Mouse (Mus musculus) limb, embryonic 14.5 days (tissue): ENCODE data around the gene Klrg1. TPM values are rescaled to one million over a fixed set of nuclear protein-coding genes. Genes with fewer than 3 reads are reported as not detected.

Experiments
- ATAC-seq: fragments of 200-750 bp; cut with Nextera tagmentation; 2 replicates; pipeline ENCODE4 v1.8.0; 2017; ENCODE audit warnings: low read depth, moderate number of reproducible peaks, moderate TSS enrichment; ENCODE audit not compliant: low FRiP score
- DNase-seq: peaks from one replicate; pipeline ENCODE4 v3.0.0-alpha.2; 2015; ENCODE audit warnings: low spot score
- H3K27ac ChIP-seq: fragments of 300-500 bp; sonication (generic); replicated peaks from 2 replicates; pipeline ENCODE4 v1.5.1; 2014; ENCODE audit warnings: low read depth, mild to moderate bottlenecking, low read length, moderate library complexity, mixed read lengths
- H3K27me3 ChIP-seq: fragments of 300-500 bp; sonication (generic); 2 replicates; pipeline ENCODE4 v1.6.1; 2014; ENCODE audit warnings: low read length, mixed read lengths; ENCODE audit not compliant: control insufficient read depth, insufficient read depth
- H3K36me3 ChIP-seq: fragments of 300-500 bp; sonication (generic); 2 replicates; pipeline ENCODE4 v1.6.1; 2014; ENCODE audit warnings: mild to moderate bottlenecking, low read length, moderate library complexity, mixed read lengths; ENCODE audit not compliant: control insufficient read depth, insufficient read depth
- H3K4me1 ChIP-seq: fragments of 300-500 bp; sonication (generic); 2 replicates; pipeline ENCODE4 v1.6.1; 2014; ENCODE audit warnings: antibody characterized with exemption, low read length, mixed read lengths; ENCODE audit not compliant: control insufficient read depth, insufficient read depth
- H3K4me2 ChIP-seq: fragments of 300-500 bp; sonication (generic); replicated peaks from 2 replicates; pipeline ENCODE4 v1.6.1; 2014; ENCODE audit warnings: low read depth, mild to moderate bottlenecking, low read length, moderate library complexity; ENCODE audit not compliant: severe bottlenecking
- H3K4me3 ChIP-seq: fragments of 300-500 bp; sonication (generic); replicated peaks from 2 replicates; pipeline ENCODE4 v1.5.1; 2014; ENCODE audit warnings: low read length
- H3K9ac ChIP-seq: fragments of 300-500 bp; sonication (generic); 2 replicates; pipeline ENCODE4 v1.6.1; 2014; ENCODE audit warnings: mild to moderate bottlenecking, low read depth, low read length, moderate library complexity; ENCODE audit not compliant: severe bottlenecking
- H3K9me3 ChIP-seq: fragments of 300-500 bp; sonication (generic); 2 replicates; pipeline ENCODE4 v1.6.1; 2016; ENCODE audit warnings: low read length; ENCODE audit not compliant: control insufficient read depth
- POLR2A ChIP-seq: fragments of 200-500 bp; IDR thresholded peaks from 2 replicates; pipeline ENCODE4 v1.8.0; 2012; ENCODE audit warnings: inconsistent platforms, mild to moderate bottlenecking, moderate library complexity, borderline replicate concordance; ENCODE audit not compliant: insufficient read depth, insufficient read length; ENCODE audit errors: extremely low read depth
- WGBS: fragments of 180-500 bp; shearing (Covaris S2); extraction: QIAGEN DNeasy Blood & Tissue Kit; methylation state at CpG from one replicate; pipeline ENCODE4 v1.1.7; 2014; 5-methylcytosine and 5-hydroxymethylcytosine counted together
- polyA plus RNA-seq, 2 experiments: library from polyadenylated mRNA; depleted of rRNA in 1 of 2; stranded (reverse) in 1 of 2; unstranded in 1 of 2; fragments of >200 nt; fragmentation: Nextera tagmentation in 1 of 2; extraction: Ambion mirVana in 1 of 2; gene quantifications; 2 replicates each; pipeline versions ENCODE4 v1.2.1 to v1.2.3; 2012 to 2014

Klrg1 gene
- polyA plus RNA-seq, 2 experiments, result 0.05 TPM; not detected in 1

GRCm38 (mm10) chr6:122288263-122288662, 5.6 kb upstream of the Klrg1 start:
- H3K27me3 ChIP-seq, result no peaks in the 10 kb centered on the region
- 50% methylated on average over 1 of the region's 1 CpGs for WGBS
- H3K4me1 ChIP-seq, result peaks cover 7% of the 10 kb centered on the region; the same call in 1 of the 2 replicates
- DNase-seq (no peak), ATAC-seq (no peak)
- no peak overlapping the region for H3K27ac ChIP-seq
- H3K9ac ChIP-seq, result no peak overlapping the region
- H3K36me3 ChIP-seq, result no peaks in the 10 kb centered on the region
- H3K9me3 ChIP-seq, result no peaks in the 10 kb centered on the region
- no peak overlapping the region for H3K4me2 ChIP-seq
- TF ChIP-seq POLR2A, result no peak
- no peak overlapping the region for H3K4me3 ChIP-seq

GRCm38 (mm10) chr6:122284823-122285222, 2.1 kb upstream of the Klrg1 start:
- no peak for TF ChIP-seq POLR2A
- H3K4me1 ChIP-seq, result no peaks in the 10 kb centered on the region
- no peak overlapping the region for H3K9ac ChIP-seq
- H3K4me2 ChIP-seq, result no peak overlapping the region
- H3K4me3 ChIP-seq, result no peak overlapping the region
- ATAC-seq (no peak), DNase-seq (no peak)
- H3K9me3 ChIP-seq, result no peaks in the 10 kb centered on the region
- no peaks in the 10 kb centered on the region for H3K36me3 ChIP-seq
- H3K27ac ChIP-seq, result no peak overlapping the region
- 71% methylated on average over 1 of the region's 1 CpGs for WGBS
- no peaks in the 10 kb centered on the region for H3K27me3 ChIP-seq

GRCm38 (mm10) chr6:122284304-122284703, 1.6 kb upstream of the Klrg1 start:
- ATAC-seq, result no peak
- Histone ChIP-seq H3K9me3 (no peaks in the 10 kb centered on the region), H3K27ac (no peak overlapping the region), H3K36me3 (no peaks in the 10 kb centered on the region), H3K4me2 (no peak overlapping the region), H3K4me3 (no peak overlapping the region), H3K9ac (no peak overlapping the region), H3K4me1 (no peaks in the 10 kb centered on the region), H3K27me3 (no peaks in the 10 kb centered on the region)
- WGBS, result 87% methylated on average over 4 of the region's 4 CpGs
- DNase-seq, result no peak
- TF ChIP-seq POLR2A, result no peak

GRCm38 (mm10) chr6:122283429-122283828, 747 bp upstream of the Klrg1 start:
- H3K27me3 ChIP-seq, result no peaks in the 10 kb centered on the region
- 92% methylated on average over 2 of the region's 2 CpGs for whole genome bisulfite sequencing
- DNase-seq, result no peak
- no peak overlapping the region for H3K4me3 ChIP-seq
- H3K9ac ChIP-seq, result no peak overlapping the region
- H3K27ac ChIP-seq, result no peak overlapping the region
- H3K36me3 ChIP-seq, result no peaks in the 10 kb centered on the region
- H3K4me2 ChIP-seq, result no peak overlapping the region
- TF ChIP-seq POLR2A, result no peak
- ATAC-seq, result no peak
- H3K4me1 ChIP-seq, result no peaks in the 10 kb centered on the region
- H3K9me3 ChIP-seq, result no peaks in the 10 kb centered on the region

- TF ChIP-seq POLR2A, result no peak
- no peaks in the 10 kb centered on the region for H3K4me1 ChIP-seq
- H3K27ac ChIP-seq, result no peak overlapping the region
- no peaks in the 10 kb centered on the region for H3K36me3 ChIP-seq
- H3K4me3 ChIP-seq, result no peak overlapping the region
- WGBS, result 87% methylated on average over 7 of the region's 7 CpGs
- H3K9ac ChIP-seq, result no peak overlapping the region
- no peak overlapping the region for H3K4me2 ChIP-seq
- ATAC-seq (no peak), DNase-seq (no peak)
- no peaks in the 10 kb centered on the region for H3K27me3 ChIP-seq
- no peaks in the 10 kb centered on the region for H3K9me3 ChIP-seq
Observed at GRCm38 (mm10) chr6:122276565-122276964, 6.1 kb downstream of the Klrg1 start.

GRCm38 (mm10) chr6:122274546-122274945, 8.1 kb downstream of the Klrg1 start:
- H3K9me3 ChIP-seq, result no peaks in the 10 kb centered on the region
- H3K4me1 ChIP-seq, result no peaks in the 10 kb centered on the region
- H3K9ac ChIP-seq, result no peak overlapping the region
- H3K27me3 ChIP-seq, result no peaks in the 10 kb centered on the region
- H3K4me3 ChIP-seq, result no peak overlapping the region
- no peak overlapping the region for H3K4me2 ChIP-seq
- DNase-seq (no peak), ATAC-seq (no peak)
- WGBS, result 78% methylated on average over 5 of the region's 5 CpGs
- TF ChIP-seq POLR2A, result no peak
- no peak overlapping the region for H3K27ac ChIP-seq
- no peaks in the 10 kb centered on the region for H3K36me3 ChIP-seq
